Mouse (Mus musculus): ENCODE measurements at regions not wholly inside any gene's neighbourhood (a gene's known extent, or its start where the extent isn't known, plus 50 kb on each side); places are given as distances from the start of the nearest gene placed in this dataset.

DNA sequence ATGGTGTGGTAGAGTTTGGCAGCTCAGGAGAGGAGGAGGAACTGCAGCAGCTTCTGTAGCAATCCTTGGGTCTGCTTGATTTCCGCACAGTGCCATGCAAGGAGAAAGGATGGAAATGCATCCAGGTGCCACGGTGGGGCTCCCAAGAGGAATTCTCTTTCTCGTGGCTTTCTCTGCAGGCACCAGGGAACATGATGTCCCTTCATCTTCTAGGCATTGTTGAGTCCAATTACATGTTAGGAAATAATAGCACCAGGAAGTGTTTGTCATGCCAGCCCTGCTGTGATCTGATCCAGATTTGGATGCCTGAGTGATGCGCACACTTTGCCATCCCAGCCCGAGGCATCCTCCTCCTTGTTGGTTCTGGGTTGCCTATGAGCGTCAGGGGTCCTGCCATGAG, 72.6 kb upstream of the Agap1 start:
- no peak for DNase-seq (ENCODE audit: low read depth)

DNA sequence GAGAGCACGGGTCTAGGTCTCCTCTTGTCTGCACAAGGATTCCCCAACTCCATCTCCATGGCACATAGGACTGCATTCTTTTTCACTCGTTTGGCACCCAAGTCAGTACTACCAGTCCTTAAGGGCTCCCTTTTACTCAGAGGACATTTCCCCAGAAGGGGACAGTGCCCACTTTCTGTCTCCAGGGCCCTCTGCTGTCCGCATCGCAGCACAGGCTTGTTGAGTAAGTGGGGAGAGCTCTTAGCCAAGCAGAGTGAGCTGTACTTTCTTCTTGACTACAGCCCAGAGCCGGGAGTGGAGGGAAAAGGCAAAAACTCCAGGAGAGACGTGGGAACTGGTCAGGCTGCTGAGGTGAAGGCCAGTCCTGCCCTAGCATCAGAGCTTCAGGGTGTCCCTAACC, 69.5 kb upstream of the Agap1 start:
- DNase-seq (ENCODE audit: low read depth) = no peak

DNA sequence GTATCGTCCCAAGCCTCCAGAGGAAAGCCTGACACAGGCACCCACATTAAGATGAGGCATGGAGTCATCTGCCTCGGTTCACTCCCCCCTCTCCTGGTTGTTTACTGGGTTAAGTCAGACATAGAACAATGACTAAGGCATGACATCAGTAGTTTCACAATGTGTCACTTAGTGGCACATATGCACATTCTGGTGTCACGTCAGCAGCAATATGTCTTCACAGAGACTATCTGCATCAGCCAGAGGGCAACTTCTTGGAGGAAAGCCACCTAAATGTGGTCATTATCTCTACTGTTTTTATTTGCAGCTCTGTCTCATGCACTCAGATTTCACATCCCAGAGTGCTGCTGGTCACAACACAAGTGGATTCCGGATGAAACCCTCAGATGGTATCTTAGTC, 61.9 kb upstream of the Agap1 start:
- DNase-seq (ENCODE audit: low read depth) = no peak

GRCm38 (mm10) chr1:89394471-89394870, 60.1 kb upstream of the Agap1 start:
- DNase-seq (ENCODE audit: low read depth) = no peak

- DNase-seq (ENCODE audit: low read depth) = no peak
Observed at GRCm38 (mm10) chr1:89400734-89401202, 53.8 kb upstream of the Agap1 start.

DNA sequence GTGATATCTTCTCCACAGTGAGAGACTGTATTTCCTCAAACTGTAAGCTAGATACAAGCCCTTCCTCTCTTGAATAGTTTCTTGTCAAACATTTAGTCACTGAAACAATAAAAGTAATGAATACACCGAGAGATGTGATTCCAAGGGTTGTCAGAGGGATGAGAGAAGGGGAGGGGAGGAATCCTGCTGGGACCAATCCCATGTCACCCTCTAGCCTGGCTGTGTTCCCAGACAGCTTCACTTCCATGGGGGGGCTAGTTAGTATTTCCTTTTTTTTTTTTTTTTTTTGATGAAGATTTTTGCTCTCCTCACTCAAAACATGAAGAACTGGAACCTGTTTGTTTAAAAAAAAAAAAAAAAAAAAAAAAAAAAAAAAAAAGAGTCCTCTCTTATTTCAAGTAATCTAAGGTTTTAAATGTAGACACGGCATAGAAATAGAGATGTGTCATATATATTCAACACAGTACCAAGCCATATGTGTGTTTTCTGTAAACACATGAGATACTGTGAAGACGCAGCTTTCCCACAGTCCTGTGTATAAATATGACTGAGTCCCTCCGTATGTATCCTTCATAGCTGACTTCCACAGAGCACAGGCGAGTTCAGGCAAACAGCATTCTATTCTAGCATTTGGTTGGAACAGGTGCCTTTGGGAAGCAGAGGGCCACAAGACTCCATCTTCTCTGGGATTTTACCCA, 51.9 kb upstream of the Agap1 start:
- DNase-seq (ENCODE audit: low read depth) = no peak

GRCm38 (mm10) chr1:89403551-89404050, 51.0 kb upstream of the Agap1 start:
- DNase-seq (ENCODE audit: low read depth) = no peak
